Mouse (Mus musculus) ES-E14 (cell line): ENCODE data around the gene Eps8l3. TPM values are rescaled to one million over a fixed set of nuclear protein-coding genes. Genes with fewer than 3 reads are reported as not detected.

Experiments
- DNase-seq: peaks from one replicate; pipeline ENCODE4 v3.0.0-alpha.2; 2013; ENCODE audit warnings: low read depth, low spot score
- H3K27ac ChIP-seq: 2 replicates; pipeline ENCODE4 v1.5.1; 2012; ENCODE audit warnings: low read depth, mild to moderate bottlenecking, low read length, moderate library complexity, mixed read lengths; ENCODE audit not compliant: poor library complexity, insufficient read depth, severe bottlenecking
- H3K36me3 ChIP-seq: 2 replicates; pipeline ENCODE4 v1.6.1; 2012; ENCODE audit warnings: mild to moderate bottlenecking, low read length, moderate library complexity, mixed read lengths; ENCODE audit not compliant: control insufficient read depth, poor library complexity, insufficient read depth, severe bottlenecking
- H3K4me1 ChIP-seq, 2 experiments: fragments of 150-350 bp in 1 of 2; sonication (generic) in 1 of 2; 2 replicates each; pipeline ENCODE4 v1.6.1; 2012; ENCODE audit warnings: low read length in 2 of 2, mild to moderate bottlenecking in 1 of 2, mixed read lengths in 1 of 2; ENCODE audit not compliant: control insufficient read depth in 2 of 2, insufficient read depth in 2 of 2, poor library complexity in 1 of 2
- H3K4me3 ChIP-seq, 2 experiments: fragments of 150-350 bp in 1 of 2; sonication (generic) in 1 of 2; 2 replicates each; pipeline ENCODE4 v1.5.1; 2012; ENCODE audit warnings: low read length in 2 of 2, low read depth in 1 of 2, mild to moderate bottlenecking in 1 of 2, mixed read lengths in 1 of 2; ENCODE audit not compliant: insufficient read depth in 1 of 2, poor library complexity in 1 of 2, severe bottlenecking in 1 of 2
- H3K9ac ChIP-seq: 2 replicates; pipeline ENCODE4 v1.6.1; 2012; ENCODE audit warnings: low read depth, mild to moderate bottlenecking, low read length, mixed read lengths; ENCODE audit not compliant: poor library complexity, insufficient read depth, severe bottlenecking
- H3K9me3 ChIP-seq: fragments of 150-350 bp; sonication (generic); 2 replicates; pipeline ENCODE4 v1.6.1; 2012; ENCODE audit warnings: low read depth, mild to moderate bottlenecking, low read length; ENCODE audit not compliant: control insufficient read depth, insufficient read depth
- CHD2 ChIP-seq: IDR thresholded peaks from 2 replicates; pipeline ENCODE4 v1.6.1; 2014; ENCODE audit warnings: mild to moderate bottlenecking, low read depth, low read length, inconsistent platforms
- HCFC1 ChIP-seq: IDR thresholded peaks from 2 replicates; pipeline ENCODE4 v1.6.1; 2012; ENCODE audit warnings: low read length, inconsistent platforms, borderline replicate concordance; ENCODE audit not compliant: insufficient read depth
- MAFK ChIP-seq: IDR thresholded peaks from 2 replicates; pipeline ENCODE4 v1.6.1; 2014; ENCODE audit warnings: mild to moderate bottlenecking, low read depth, low read length, inconsistent platforms; ENCODE audit not compliant: insufficient read depth
- ZC3H11A ChIP-seq: IDR thresholded peaks from 2 replicates; pipeline ENCODE4 v1.6.1; 2012; ENCODE audit warnings: low read depth, mild to moderate bottlenecking, inconsistent platforms, low read length, borderline replicate concordance
- ZNF384 ChIP-seq: IDR thresholded peaks from 2 replicates; pipeline ENCODE4 v1.6.1; 2012; ENCODE audit warnings: low read depth, low read length, inconsistent platforms
- in situ Hi-C, 2 experiments: fragments of 600-800 bp; cut with MboI; formaldehyde crosslinking; loops; one replicate each; pipeline ENCODE4 v1.15.1; 2025; ENCODE audit warnings: low sequenced_read_pairs in 2 of 2, inconsistent platforms in 1 of 2; ENCODE audit not compliant: unreplicated experiment in 2 of 2
- total RNA-seq: library from RNA; depleted of rRNA; stranded (reverse); fragments of 300-350 nt; gene quantifications from 2 replicates; pipeline ENCODE4 v1.2.3, GENCODE M21; 2012

Gene Eps8l3
- total RNA-seq, 1 experiment: not detected

DNA sequence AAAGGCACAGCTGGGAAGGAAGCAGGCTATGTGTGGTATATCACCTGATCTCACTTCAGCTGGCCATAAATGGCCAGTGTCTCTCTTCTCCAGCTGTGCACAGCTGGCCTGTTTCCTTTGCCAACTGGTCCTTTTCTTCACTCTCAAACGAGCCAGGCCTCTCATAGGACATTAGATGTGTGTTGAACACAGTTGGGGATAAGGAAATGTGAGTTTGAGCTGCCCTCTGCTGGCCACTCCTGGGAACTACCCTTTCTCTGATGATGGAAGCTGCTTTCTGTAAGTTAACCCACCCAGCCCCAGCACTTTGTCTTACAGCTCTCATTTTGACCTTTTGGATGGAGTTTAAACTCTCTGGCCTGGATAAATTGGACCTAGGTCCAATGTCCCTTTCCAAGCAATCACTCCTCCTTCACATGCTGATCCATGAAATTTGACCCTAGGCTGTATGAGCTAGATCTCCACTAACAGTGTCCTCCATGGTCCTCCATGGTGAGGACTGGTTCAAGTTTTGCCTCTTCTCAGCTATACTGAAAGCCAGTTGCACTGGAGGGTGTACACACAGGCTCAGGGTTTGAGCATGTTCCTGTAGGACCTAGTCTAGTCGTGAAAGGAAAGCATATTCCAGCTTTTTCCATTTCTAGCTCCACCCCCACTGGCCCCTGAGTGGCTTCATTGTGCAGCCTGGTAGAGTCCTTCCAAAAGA, 13.0 kb upstream of the Eps8l3 start:
- H3K27ac ChIP-seq: no peak overlapping the region

DNA sequence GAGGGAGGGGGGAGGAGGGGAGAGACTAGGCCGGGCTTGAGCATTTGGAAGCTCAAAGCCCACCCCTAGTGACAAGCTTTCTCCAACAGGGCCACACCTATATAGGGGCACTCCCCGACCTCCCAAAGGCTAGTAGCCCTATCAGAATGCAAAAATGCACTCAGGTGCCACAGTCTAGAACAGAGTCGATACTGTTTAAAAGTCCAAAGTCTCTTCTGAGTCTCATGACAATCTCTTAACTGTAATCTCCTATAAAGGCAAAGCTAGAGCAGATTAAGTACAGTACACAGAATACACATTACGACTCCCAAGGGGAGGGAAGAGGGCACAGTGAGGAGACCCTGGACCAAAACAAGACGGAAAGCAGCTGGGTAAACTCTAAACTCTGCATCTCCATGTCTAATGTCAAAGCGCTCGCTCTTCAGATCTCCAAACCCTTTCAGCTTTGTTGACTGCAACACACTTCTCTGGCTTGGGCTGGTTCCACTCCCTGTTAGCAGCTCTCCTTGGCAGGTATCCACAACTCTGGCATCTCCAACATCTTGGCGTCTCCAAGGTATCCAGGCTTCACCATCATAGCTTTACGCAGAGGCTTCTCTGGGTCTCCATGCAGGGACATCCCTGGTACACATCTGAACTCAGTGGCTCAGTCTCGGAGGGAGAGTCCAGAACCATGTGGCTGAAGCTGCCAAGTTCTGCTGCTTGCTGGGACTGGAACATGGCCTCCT, 11.5 kb upstream of the Eps8l3 start:
- Histone ChIP-seq H3K4me1 (peaks cover 0 to 2% of the 10 kb centered on the region in 2 experiments; a peak in 2 of 4 replicates), H3K27ac (no peak overlapping the region), H3K4me3 (no peak overlapping the region), H3K36me3 (no peaks in the 10 kb centered on the region), H3K9ac (no peak overlapping the region), H3K9me3 (no peaks in the 10 kb centered on the region)
- in situ Hi-C loops: loop anchor here in 1 of 2 experiments (10.0 kb wide), 1 partner anchor 171 kb away; the partner anchor contains the start of gene Ahcyl1
- TF ChIP-seq ZNF384 (no peak), ZC3H11A (no peak), MAFK (no peak), CHD2 (no peak), HCFC1 (no peak)
- no peak for DNase-seq

More for the DNA sequence above, 13.0 kb upstream of the Eps8l3 start:
- Histone ChIP-seq H3K4me3 (no peak overlapping the region), H3K4me1 (peaks cover 0 to 2% of the 10 kb centered on the region in 2 experiments; a peak in 2 of 4 replicates), H3K9me3 (no peaks in the 10 kb centered on the region), H3K36me3 (no peaks in the 10 kb centered on the region), H3K9ac (no peak overlapping the region)
- in situ Hi-C loops: loop anchor here (5.0 to 10.0 kb wide), 2 partner anchors 162 to 169 kb away; partner anchors contain the start of gene Ahcyl1 (in 1 of the 2)
- DNase-seq: peak; percentile 78
- TF ChIP-seq HCFC1 (no peak), MAFK (no peak), ZNF384 (no peak), ZC3H11A (peak; percentile 99), CHD2 (no peak)

DNA sequence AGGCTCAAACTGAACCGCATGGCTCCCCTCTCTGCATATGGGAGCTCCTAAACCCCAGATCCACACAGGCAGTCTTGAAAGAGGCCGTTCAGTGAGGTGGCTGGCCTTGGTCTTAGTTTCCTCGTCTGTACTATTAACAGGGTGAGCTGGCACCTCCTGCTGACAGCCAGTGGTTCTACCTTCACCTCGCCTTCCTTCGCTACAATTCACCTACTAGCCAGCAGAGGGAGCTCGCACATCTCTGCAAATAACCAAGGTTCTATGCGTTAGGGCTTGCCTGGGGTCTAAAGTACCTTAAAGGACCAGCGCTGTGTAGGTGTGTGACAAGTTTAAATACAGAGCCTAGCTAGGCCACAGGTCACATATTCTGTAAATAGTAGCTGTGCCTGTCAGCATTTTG, 9.9 kb upstream of the Eps8l3 start:
- peak; percentile 93 for DNase-seq

DNA sequence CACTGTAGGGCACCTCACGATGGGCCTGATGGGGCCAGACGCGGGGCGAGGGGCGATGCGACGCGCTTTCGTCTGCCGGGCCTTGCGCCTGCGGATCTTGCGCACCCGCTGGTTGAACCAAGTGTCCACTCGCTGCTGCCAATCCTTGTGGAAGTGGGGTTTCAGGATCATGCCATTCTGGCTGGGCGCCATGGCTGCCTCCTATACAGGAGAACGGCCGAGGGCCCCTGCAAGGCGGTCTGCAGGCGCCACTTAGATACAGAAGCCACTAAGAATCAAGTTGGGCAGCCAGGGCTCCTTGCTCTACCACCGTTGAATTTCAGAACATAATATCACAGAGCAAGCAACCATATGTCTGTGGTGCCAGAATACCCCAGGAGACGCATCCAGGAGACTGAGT, 8.6 kb upstream of the Eps8l3 start:
- no peak for TF ChIP-seq HCFC1
- no peak for TF ChIP-seq MAFK
- no peak for TF ChIP-seq ZC3H11A
- no peak for TF ChIP-seq CHD2
- no peak for TF ChIP-seq ZNF384
- Histone ChIP-seq H3K27ac (no peak overlapping the region), H3K9me3 (no peaks in the 10 kb centered on the region), H3K9ac (no peak overlapping the region), H3K36me3 (no peaks in the 10 kb centered on the region), H3K4me3 (no peak overlapping the region), H3K4me1 (peaks cover 0 to 2% of the 10 kb centered on the region in 2 experiments; a peak in 2 of 4 replicates)
- in situ Hi-C loops: loop anchor here in 1 of 2 experiments (10.0 kb wide), 1 partner anchor 174 kb away; the partner anchor contains the start of gene Ahcyl1
- no peak for DNase-seq

More for the DNA sequence above, 9.9 kb upstream of the Eps8l3 start:
- Histone ChIP-seq H3K36me3 (no peaks in the 10 kb centered on the region), H3K27ac (no peak overlapping the region; the same call in 1 of the 2 replicates), H3K4me1 (peaks cover 0 to 2% of the 10 kb centered on the region in 2 experiments; a peak in 2 of 4 replicates), H3K4me3 (no peak overlapping the region), H3K9ac (no peak overlapping the region; the same call in 1 of the 2 replicates), H3K9me3 (no peaks in the 10 kb centered on the region)
- in situ Hi-C loops: loop anchor here in 1 of 2 experiments (10.0 kb wide), 1 partner anchor 172 kb away; the partner anchor contains the start of gene Ahcyl1
- no peak for TF ChIP-seq MAFK
- peak; percentile 75 for TF ChIP-seq ZC3H11A
